Mouse (Mus musculus) embryo, embryonic 10.5 days (tissue): ENCODE results near the gene Grip2.

Source experiments
- DNase-seq: peaks from one replicate; pipeline ENCODE4 v3.0.0-alpha.2; 2015; ENCODE audit warnings: low spot score

The Grip2 gene

GRCm38 (mm10) chr6:91729677-91730127, 97.3 kb downstream of the Grip2 start:
- DNase-seq = peak; percentile 78

DNA sequence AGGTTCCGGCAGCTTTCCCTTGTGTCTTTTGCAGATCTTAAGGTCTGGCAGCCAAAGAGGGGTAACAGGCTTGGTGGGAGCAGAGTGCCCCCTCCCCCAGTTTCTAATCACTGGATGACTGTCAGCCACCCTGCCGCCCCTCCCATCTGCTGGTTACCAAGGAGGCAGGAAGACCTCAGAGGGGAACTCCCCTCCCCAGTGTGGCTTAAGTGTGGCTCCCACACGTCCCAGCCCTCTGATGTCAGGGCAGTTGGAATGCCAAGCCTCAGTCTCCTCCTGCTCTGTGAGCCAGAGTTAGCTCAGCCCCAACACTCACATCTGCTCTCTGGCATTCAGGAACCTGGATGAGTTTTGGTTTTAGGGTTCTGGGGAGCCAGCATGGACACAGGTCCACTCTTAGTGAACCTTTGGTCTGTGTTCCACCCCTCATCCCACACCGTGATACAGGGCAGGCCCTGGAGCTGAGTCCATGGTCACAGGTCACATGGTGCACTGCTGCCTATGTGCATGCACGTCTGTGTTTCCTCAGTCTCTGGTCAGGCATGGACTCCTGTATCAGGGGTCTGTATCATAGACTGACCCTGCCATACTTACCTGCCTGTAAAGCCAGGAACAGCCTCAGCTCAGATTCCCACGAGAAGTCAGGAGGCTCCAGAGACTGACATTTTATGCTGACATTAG, 98.0 kb downstream of the Grip2 start:
- no peak for DNase-seq

- DNase-seq = no peak
Observed at GRCm38 (mm10) chr6:91727361-91727760, 99.7 kb downstream of the Grip2 start.

DNA sequence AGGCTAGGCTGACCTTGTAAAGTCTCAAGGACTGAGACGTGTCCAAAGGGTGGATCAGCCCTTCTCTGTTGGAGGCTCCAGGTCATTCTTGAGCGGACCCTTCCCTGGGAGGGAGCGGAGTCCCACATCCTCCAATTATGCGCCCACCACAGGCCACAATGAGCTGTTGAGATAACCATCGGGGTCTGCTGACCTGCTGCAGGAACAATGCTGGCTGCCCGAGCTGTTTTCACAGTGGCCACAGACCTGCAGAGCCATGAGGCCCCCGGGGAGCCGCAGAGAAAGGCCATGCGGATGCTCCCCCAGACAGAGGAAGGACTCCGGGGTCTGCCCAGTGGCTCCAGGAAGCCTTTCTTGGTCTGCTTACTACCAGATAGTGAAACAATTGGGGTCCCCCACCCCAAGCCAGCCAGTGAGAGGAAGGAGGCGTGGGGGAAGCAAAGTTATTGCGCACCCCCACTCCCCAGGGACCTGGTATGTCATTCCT, 105.8 kb downstream of the Grip2 start:
- DNase-seq = peak; percentile 55

DNA sequence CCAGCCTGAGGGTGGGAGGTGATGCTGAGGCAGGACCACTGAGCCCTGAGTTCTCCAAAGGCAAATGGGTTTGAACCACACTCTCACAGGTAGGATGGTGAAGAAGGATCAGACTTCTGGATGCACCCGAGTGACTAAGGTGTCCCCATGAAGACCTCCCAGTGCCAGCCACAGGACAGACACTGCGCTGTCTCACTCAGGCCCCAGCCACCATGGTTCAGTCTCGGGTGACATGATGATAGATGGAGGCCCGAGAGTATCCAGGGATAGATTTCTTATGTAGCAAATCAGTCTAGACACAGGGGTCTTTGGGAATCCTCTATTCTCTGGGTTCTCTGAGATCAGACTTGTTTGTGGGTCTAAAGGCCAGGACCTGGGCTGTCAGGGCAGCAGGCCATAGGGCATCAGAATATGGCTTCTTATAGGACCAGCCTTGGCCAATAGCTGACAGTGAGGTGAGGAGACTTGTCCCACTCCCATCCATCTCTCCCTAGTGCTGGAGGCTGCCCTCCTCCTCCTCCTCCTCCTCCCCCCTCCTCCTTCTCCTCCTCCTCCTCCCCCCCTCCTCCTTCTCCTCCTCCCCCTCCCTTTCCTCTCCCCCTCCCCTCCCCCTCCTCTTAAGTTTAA, 106.3 kb downstream of the Grip2 start:
- peak; percentile 50 for DNase-seq

GRCm38 (mm10) chr6:91719865-91720533, 107.1 kb downstream of the Grip2 start:
- DNase-seq = peak; percentile 82

DNA sequence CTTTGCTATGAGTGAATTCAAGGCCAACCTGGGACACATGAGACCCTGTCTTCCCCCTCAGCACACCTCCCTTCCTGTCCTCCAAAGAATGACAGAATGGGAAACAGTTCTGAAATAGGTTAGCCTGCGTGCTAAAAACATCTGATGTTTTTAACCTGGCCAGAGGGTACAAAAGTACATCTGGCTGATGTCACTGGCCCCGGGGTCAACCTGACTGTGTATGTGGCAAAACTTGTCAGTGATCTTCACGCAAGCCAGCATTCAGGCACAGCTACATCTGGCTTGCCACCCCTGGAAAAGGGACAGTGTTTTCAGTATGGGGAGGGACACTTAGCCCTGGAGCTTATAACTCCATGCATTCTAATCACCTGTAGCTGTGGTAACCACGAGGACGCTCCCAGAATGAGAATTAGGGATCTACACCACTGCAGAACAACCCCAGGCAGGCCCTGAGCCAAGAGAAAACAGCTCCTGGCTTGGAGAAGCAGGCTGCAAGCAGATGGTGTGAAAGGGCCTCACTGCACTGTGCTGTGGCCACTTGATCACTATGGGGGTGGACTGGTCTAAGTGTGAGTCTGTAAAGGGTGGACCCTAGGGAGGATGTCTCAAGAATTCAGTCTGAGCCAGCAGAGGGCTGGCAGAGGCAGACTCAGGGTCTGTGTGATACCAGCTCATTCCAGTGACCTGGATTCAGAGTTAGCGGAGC, 107.9 kb downstream of the Grip2 start:
- DNase-seq = no peak

- no peak for DNase-seq
Observed at GRCm38 (mm10) chr6:91718603-91719002, 108.4 kb downstream of the Grip2 start.

- DNase-seq = no peak
Observed at GRCm38 (mm10) chr6:91718067-91718466, 109.0 kb downstream of the Grip2 start.

- no peak for DNase-seq
Observed at GRCm38 (mm10) chr6:91715988-91716810, 110.9 kb downstream of the Grip2 start.

- DNase-seq = no peak
Observed at GRCm38 (mm10) chr6:91715023-91715422, 112.0 kb downstream of the Grip2 start.

- peak; percentile 80 for DNase-seq
Observed at GRCm38 (mm10) chr6:91713370-91713896, 113.6 kb downstream of the Grip2 start.

- peak; percentile 74 for DNase-seq
Observed at GRCm38 (mm10) chr6:91712855-91713331, 114.2 kb downstream of the Grip2 start.

DNA sequence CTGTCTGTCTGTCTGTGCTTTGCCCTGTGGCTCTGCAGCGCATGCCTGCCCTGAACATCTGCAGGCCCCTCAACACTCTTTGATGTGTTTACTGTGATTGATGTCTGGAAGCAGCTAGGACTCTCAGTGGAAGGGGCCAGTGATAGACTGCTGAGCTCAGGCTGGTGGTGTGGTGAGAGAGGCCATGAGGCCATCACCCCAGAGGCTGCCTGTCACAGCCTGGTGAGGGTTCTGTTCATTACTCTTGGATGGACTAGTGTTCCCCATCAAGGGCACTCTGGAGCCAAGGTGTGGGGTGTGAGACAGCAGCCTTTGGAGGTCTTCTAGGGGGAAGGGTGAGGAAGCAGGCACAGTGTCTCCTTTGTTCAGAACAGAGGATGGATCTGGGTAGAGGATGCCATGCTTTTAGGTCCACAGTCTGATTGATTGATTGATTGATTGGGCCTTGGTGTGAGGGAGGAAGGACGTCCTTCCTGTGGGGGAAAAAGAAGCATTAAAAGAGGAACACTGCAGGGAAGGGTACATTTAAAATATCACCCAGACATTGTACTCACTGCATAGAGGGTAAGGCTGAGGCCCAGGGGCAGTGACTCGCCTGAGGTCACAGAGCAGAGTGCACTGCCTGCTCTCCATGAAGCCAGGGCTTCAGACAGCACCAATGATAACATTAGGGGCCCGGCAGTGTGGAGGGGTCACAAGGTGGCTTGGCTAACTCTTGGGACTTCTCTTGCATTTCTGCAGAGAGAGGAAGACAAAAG, 114.8 kb downstream of the Grip2 start:
- peak; percentile 51 for DNase-seq
